Mouse (Mus musculus) 3134 (cell line): ENCODE results near the gene Apopt1.

Experiments used
- DNase-seq: peaks from one replicate; pipeline ENCODE4 v3.0.0-alpha.2; 2011; ENCODE audit warnings: low spot score; ENCODE audit not compliant: insufficient read length; ENCODE audit errors: extremely low read depth

Apopt1 gene

DNA sequence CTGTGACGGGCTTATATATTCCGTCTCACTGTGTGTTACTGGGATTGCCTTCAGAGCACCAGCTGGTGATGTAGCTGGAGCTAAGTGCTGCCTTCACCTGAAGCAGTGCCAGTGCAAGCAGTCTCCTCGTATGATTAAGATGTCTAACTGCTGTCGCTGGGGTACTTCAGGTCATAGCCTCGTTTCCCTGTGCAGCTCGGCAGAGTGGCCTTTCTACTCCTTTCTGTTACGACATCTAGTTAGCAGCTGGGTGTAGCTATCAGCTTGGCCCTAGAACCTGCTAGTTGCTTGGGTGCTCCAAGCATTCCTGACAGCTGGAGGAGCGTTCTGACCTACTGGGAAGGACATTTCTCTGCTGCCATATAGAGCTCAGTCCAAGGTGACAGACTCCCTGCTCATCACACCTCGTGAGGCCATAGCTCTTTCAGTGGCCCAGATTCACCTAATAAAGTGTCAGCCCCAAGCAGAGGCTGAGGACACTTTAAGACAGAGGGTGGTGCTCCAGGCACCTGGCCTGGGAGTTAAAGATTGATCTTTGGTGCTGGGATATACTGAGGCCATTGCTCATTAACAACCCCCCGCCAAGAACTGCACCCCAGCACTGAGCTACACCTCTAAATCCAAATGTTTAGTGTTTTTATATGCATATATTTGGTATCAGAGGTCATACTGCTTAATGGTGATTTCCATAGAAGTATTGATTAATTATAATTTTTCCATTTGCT lies 87.6 kb downstream of the Apopt1 start:
- no peak for DNase-seq

DNA sequence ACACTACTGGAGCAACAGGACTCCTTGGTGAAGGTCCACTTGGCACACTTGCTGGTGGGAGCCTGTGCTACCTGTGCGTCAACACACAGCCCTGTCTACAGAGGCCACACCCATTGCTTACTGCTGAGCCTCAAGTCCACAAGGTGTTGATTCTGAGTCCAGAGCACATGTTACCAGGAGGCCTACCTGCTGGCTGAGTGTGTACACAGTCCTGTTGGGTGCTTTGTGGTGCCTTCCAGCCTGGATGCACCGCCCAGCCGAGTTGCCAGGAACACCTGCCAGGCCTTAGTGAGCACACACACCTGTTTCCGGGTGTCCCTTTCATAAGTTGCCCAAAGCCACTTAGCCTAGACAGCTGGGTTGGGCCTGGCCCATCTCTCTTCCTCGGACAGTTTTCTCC lies 90.5 kb downstream of the Apopt1 start:
- DNase-seq, result no peak
